Mouse (Mus musculus): ENCODE data around the gene Nova1.

The Nova1 gene

GRCm38 (mm10) chr12:46666706-46667105 is 152.0 kb downstream of the Nova1 start:
- peak; percentile 72 for DNase-seq

DNA sequence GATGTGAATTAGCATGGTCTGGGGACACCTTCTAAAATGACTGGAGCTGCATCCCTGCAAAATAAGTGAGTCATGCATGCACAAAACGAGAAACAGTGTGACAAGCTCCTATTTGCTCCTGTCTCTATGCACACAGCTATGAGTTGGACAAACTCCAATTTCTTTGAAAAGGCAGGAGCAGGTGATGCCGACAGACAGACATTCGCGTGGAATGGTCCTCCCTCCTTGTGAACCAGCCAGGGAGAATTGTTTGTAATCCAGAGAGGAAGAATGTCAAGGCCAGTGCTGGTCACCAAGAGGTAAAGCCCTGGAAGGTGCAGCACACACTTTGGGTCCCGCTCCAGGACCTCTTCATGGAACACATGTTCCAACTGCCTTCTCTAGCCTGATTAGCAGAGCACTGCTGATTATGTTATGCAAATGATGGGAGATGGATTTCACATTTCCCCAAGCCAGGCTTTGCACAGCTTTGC is 172.6 kb downstream of the Nova1 start:
- DNase-seq = peak; percentile 61 to 65

- peak; percentile 24 to 27 for DNase-seq
These were observed 173.3 kb downstream of the Nova1 start for GRCm38 (mm10) chr12:46645365-46645962.

Data from cerebellum, postnatal 10 days (tissue).